Mouse (Mus musculus) testis, adult 2 months (tissue): ENCODE measurements around the gene Prpf40b. TPM values are rescaled to one million over a fixed set of nuclear protein-coding genes. Genes with fewer than 3 reads are reported as not detected.

Experiments
- H3K27ac ChIP-seq: fragments of 200-500 bp; 2 replicates; pipeline ENCODE4 v1.5.1; 2012; ENCODE audit warnings: low read depth, low read length; ENCODE audit not compliant: control insufficient read depth, insufficient read depth
- H3K27me3 ChIP-seq: fragments of 200-500 bp; 2 replicates; pipeline ENCODE4 v1.6.1; 2012; ENCODE audit warnings: mild to moderate bottlenecking, low read length, moderate library complexity; ENCODE audit not compliant: control insufficient read depth, insufficient read depth
- H3K36me3 ChIP-seq: fragments of 200-500 bp; 2 replicates; pipeline ENCODE4 v1.6.1; 2012; ENCODE audit warnings: mild to moderate bottlenecking, low read length; ENCODE audit not compliant: control insufficient read depth, insufficient read depth
- H3K4me1 ChIP-seq: fragments of 200-500 bp; 2 replicates; pipeline ENCODE4 v1.6.1; 2012; ENCODE audit warnings: low read length; ENCODE audit not compliant: control insufficient read depth, insufficient read depth
- H3K4me3 ChIP-seq: fragments of 200-500 bp; 2 replicates; pipeline ENCODE4 v1.5.1; 2012; ENCODE audit warnings: low read depth, mild to moderate bottlenecking, low read length, moderate library complexity, mixed read lengths; ENCODE audit not compliant: control insufficient read depth
- CTCF ChIP-seq: fragments of 200-500 bp; IDR thresholded peaks from 2 replicates; pipeline ENCODE4 v1.5.1; 2012; ENCODE audit warnings: low read depth, mild to moderate bottlenecking, inconsistent platforms, low read length, moderate library complexity; ENCODE audit not compliant: control insufficient read depth, insufficient read depth, insufficient replicate concordance
- POLR2A ChIP-seq: fragments of 200-500 bp; IDR thresholded peaks from 2 replicates; pipeline ENCODE4 v1.6.1; 2012; ENCODE audit warnings: low read depth, mild to moderate bottlenecking, inconsistent platforms, low read length, moderate library complexity; ENCODE audit not compliant: control insufficient read depth
- polyA plus RNA-seq: library from polyadenylated mRNA; depleted of rRNA; stranded (reverse); fragments of >200 nt; gene quantifications from 2 replicates; pipeline ENCODE4 v1.2.3, GENCODE M21; 2012; rRNA removed

Prpf40b gene
- polyA plus RNA-seq, 1 experiment = 104 TPM

DNA sequence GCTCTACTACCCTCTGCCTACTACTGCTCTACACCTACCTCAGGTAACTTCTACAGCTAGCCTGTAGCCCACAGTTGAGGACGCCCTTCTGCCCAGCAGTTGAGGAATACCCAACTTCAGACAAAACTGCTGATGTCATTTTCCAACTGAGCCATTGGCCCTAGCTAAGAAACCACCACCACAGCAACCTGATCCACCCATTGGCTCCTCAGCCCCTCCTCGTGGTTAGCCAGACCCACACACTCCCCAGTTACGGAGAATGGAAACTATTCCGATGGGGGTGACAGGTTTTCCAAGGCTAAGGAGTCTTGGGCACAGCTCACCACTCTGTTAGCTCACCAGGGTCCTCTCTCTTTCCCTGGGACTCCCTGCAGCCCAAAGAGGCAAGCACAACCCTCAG lies 50.1 kb downstream of the Prpf40b start:
- no peaks in the 10 kb centered on the region; the same call in 1 of the 2 replicates for H3K4me1 ChIP-seq
- no peaks in the 10 kb centered on the region for H3K27me3 ChIP-seq
- TF ChIP-seq CTCF (no peak), POLR2A (no peak)
- no peaks in the 10 kb centered on the region for H3K36me3 ChIP-seq
- no peak overlapping the region for H3K27ac ChIP-seq
- no peak overlapping the region for H3K4me3 ChIP-seq

DNA sequence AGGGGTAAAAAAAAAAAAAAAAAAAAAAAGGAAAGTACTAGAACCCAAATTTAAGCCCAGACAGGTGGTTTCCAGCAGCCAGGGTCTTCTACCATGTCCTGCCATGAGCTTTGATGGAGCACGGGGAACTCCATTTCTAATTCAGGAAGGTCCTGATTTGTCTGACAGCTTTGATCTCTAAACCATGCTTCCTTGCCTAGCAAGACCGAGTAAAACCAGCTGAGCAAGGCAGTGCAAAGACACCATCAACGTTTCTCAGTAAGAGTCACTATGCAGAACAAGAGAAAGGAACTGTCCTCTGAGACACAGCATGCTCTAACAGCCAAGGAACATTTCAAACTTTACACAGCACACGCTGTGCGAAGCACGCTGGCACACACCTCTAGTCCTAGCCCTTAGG lies 56.7 kb downstream of the Prpf40b start:
- H3K27ac ChIP-seq = no peak overlapping the region
- H3K27me3 ChIP-seq = no peaks in the 10 kb centered on the region
- no peaks in the 10 kb centered on the region for H3K36me3 ChIP-seq
- TF ChIP-seq CTCF = no peak
- TF ChIP-seq POLR2A = no peak
- no peaks in the 10 kb centered on the region for H3K4me1 ChIP-seq
- no peak overlapping the region for H3K4me3 ChIP-seq

DNA sequence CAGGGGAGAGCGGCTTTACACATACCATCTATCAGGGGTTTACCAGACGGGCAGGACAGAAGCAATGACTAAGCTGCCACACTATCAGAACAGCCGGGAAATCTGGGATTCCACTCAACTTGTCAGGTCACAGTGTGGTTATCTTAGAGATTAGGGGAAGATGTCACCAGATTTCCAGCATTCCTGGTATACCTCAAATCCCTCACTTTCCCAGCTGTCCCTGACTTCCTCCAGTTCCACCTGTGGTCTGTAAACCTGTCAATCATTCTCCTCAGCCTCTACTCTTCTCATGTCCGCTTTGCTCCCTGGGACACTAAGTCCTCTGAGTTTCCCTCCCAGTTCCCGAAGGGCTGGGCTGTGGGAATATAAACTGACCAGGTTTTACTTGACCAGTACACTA lies 57.4 kb downstream of the Prpf40b start:
- H3K27ac ChIP-seq = no peak overlapping the region
- H3K4me1 ChIP-seq = no peaks in the 10 kb centered on the region
- no peak overlapping the region for H3K4me3 ChIP-seq
- no peaks in the 10 kb centered on the region for H3K27me3 ChIP-seq
- H3K36me3 ChIP-seq = no peaks in the 10 kb centered on the region
- TF ChIP-seq CTCF = no peak
- TF ChIP-seq POLR2A = no peak

DNA sequence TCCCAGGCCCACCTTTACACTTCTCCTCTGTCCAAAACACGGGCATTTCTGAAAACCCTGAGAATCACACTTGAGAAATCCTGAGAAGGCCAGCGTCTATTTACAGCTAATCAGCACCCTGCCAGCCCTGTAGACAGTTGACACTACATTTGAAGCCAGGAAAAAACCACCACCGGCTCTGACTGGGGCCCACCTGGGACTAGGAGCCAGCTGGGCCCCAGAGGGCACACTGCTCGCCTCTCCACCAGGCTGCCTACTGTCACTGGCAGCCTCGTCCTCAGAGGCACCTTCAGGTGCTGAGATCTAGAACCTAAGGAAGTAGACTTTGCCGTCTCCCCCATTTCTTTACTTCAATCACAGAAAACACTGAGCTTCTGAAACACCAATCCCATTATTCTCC lies 60.8 kb downstream of the Prpf40b start:
- TF ChIP-seq CTCF = no peak
- no peak for TF ChIP-seq POLR2A
- Histone ChIP-seq H3K4me3 (no peak overlapping the region), H3K27me3 (no peaks in the 10 kb centered on the region), H3K4me1 (no peaks in the 10 kb centered on the region), H3K27ac (no peak overlapping the region), H3K36me3 (no peaks in the 10 kb centered on the region)

DNA sequence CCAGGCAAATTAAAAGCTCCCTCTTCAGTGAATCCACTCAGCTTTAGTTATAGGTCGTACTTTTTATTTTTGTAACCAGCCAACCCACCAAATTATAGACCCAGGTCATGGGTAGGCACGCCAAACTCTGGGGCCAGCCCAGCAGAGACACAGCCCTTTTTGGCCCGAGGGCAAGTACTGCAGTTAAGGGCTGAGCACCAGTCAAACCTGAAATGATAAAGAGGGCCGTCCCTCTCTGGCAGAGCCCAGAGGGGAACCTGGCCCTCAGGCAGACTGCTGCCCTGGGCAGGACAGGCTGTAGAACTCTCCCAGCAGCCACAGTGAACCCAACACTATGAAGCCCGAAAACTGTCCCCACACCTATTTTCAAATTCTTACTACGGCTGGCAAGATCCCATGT lies 61.6 kb downstream of the Prpf40b start:
- no peaks in the 10 kb centered on the region for H3K27me3 ChIP-seq
- TF ChIP-seq CTCF (no peak), POLR2A (no peak)
- H3K4me3 ChIP-seq = no peak overlapping the region
- H3K36me3 ChIP-seq = no peaks in the 10 kb centered on the region
- H3K4me1 ChIP-seq = no peaks in the 10 kb centered on the region
- no peak overlapping the region for H3K27ac ChIP-seq

DNA sequence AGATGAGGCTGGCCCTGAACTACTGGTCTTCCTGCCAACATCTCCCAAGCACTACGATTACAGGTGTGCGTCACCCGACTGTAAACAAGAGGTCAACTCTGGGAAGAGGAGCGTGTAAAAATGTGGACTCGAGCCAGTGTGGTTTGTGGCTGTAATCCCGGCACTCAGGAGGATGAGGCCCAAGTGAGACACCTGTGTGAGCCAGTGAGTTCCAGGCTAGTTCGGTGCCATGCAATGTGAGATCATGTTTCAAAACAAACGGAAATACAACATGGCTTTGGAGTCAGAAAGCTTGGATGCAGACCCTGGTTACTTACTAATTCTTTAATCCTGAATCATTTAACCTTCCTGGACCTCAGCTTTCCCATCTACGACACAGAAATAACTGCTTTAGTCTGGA lies 64.1 kb downstream of the Prpf40b start:
- Histone ChIP-seq H3K4me1 (no peaks in the 10 kb centered on the region), H3K27me3 (no peaks in the 10 kb centered on the region), H3K36me3 (no peaks in the 10 kb centered on the region), H3K4me3 (no peak overlapping the region), H3K27ac (no peak overlapping the region)
- no peak for TF ChIP-seq CTCF
- TF ChIP-seq POLR2A = no peak

DNA sequence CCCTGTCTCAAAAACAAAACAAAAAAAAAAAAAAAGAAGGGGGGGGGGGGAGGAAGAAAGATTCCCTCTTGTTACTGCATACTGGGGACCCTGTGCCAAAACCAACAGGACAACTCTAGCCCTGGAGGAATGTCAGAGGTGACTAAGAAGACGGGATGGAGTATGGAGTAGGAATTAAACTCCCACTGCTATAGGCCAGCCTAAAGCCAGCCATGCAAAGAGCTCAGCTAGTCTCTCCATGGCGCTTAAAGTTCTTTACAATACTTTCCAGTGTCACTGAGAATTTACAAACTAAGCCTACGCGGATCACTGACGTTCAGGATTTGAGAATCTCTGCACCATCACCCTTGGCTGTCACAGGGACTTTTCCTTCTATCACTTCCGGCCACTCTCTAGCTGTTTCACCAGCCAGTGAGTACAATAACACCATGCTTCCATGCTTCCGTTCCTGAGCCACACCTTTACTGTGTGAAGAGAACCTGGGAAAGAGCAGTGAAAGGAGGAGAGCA lies 69.2 kb downstream of the Prpf40b start:
- TF ChIP-seq CTCF = no peak
- TF ChIP-seq POLR2A = no peak
- Histone ChIP-seq H3K27me3 (no peaks in the 10 kb centered on the region), H3K36me3 (no peaks in the 10 kb centered on the region), H3K4me1 (peaks cover 4% of the 10 kb centered on the region; the same call in 1 of the 2 replicates), H3K27ac (no peak overlapping the region), H3K4me3 (no peak overlapping the region)

DNA sequence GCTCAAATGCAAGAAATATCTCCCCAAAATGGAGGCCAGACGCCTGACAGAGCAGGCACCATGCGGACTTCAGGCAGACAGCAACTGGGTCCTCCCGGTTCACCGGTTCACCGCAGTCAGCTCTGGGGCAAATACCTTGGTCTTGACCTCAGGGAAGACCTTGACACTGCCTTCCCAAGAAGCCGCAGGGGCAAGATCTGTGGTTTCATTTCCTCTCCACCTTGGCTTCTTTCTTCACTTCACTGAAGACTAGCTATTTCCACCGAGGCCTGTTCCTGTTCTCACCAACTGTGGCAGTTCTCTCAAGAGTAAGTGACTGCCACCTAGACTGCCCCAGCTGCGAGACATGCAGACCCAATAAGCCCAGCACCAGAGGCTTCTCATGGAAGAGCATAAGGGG lies 70.0 kb downstream of the Prpf40b start:
- no peaks in the 10 kb centered on the region for H3K27me3 ChIP-seq
- no peak for TF ChIP-seq CTCF
- no peak for TF ChIP-seq POLR2A
- H3K4me1 ChIP-seq = peaks cover 7% of the 10 kb centered on the region
- no peak overlapping the region for H3K4me3 ChIP-seq
- no peaks in the 10 kb centered on the region for H3K36me3 ChIP-seq
- H3K27ac ChIP-seq = no peak overlapping the region

Other genes with a start within 250 kb of the Prpf40b start
- 0.14 and 0.36 TPM in 2 replicates for gene Prph, start 239.9 kb upstream of the Prpf40b start, polyA plus RNA-seq
- gene Troap, start 220.5 kb upstream of the Prpf40b start, polyA plus RNA-seq = 15.2 and 17.5 TPM in 2 replicates
- 0.72 and 1.0 TPM in 2 replicates for gene C1ql4, start 207.3 kb upstream of the Prpf40b start, polyA plus RNA-seq
- 4.1 TPM in 2 replicates for gene Dnajc22, start 201.9 kb upstream of the Prpf40b start, polyA plus RNA-seq
- gene Spats2, start 169.2 kb upstream of the Prpf40b start, polyA plus RNA-seq = 34.2 and 35.8 TPM in 2 replicates
- gene Kcnh3, start 70.2 kb upstream of the Prpf40b start, polyA plus RNA-seq = 0.89 and 1.00 TPM in 2 replicates
- 113 and 124 TPM in 2 replicates for gene Mcrs1, start 43.1 kb upstream of the Prpf40b start, polyA plus RNA-seq
- 57.2 and 58.2 TPM in 2 replicates for gene Fam186b, start 801 bp downstream of the Prpf40b start, polyA plus RNA-seq
- gene Fmnl3, start 75.4 kb downstream of the Prpf40b start, polyA plus RNA-seq = 14.3 and 15.3 TPM in 2 replicates
- gene Tmbim6, start 97.8 kb downstream of the Prpf40b start, polyA plus RNA-seq = 734 and 786 TPM in 2 replicates
- gene Nckap5l, start 162.7 kb downstream of the Prpf40b start, polyA plus RNA-seq = 3.9 and 4.4 TPM in 2 replicates
- 4.6 and 4.7 TPM in 2 replicates for gene Bcdin3d, start 179.6 kb downstream of the Prpf40b start, polyA plus RNA-seq
- gene Faim2, start 233.1 kb downstream of the Prpf40b start, polyA plus RNA-seq = 0.19 and 0.72 TPM in 2 replicates